Mouse (Mus musculus) adrenal gland, adult 8-10 months (tissue): ENCODE measurements around the gene Gm4869. TPM values are rescaled to one million over a fixed set of nuclear protein-coding genes. Genes with fewer than 3 reads are reported as not detected.

Experiments used
- DNase-seq: peaks from one replicate; pipeline ENCODE4 v3.0.0; 2022
- total RNA-seq, 4 experiments: library from RNA; stranded (reverse); gene quantifications; 2 replicates each; pipeline ENCODE4 v1.2.4; 2022

The Gm4869 gene
- total RNA-seq, 4 experiments from 2014 or later: 0.15 to 0.24 (median 0.22) TPM; not detected in 1

DNA sequence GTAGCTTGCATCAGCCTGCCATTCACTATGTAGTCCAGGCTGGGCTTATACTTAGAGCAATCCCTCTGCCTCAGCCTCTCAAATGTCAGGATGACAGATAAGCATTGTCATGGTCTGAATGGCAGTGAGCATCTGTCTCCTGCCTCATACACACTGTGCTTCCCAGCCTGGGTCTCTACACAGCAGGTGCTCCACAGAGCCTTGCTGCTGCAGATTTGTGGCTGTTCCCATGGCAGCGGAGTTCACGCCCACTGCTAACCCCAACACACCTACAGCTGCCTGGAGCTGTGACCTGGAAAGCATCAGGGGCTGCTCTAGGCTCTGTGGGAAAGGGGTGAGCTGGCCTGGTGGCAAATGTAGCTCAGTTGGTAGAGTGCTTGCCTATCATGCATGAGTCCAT, 19.5 kb downstream of the Gm4869 start:
- no peak for DNase-seq

DNA sequence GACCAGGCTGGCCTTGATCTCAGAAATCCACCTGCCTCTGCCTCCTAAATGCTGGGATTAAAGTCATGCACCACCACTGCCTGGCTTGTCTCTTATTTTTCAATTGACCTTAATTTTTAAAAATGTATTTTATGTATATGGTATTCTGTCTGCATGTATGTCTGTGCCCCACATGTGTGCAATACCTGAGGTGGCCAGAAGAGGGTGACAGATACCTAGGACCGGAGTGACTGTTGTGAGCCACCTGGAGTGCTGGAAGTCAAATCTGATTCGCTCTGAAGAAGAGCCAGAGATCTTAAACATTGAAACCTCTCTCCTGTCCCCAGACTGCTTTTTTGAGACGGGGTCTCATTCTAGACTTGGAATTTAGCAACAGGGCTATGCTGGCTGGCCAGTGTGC, 26.9 kb downstream of the Gm4869 start:
- no peak for DNase-seq

DNA sequence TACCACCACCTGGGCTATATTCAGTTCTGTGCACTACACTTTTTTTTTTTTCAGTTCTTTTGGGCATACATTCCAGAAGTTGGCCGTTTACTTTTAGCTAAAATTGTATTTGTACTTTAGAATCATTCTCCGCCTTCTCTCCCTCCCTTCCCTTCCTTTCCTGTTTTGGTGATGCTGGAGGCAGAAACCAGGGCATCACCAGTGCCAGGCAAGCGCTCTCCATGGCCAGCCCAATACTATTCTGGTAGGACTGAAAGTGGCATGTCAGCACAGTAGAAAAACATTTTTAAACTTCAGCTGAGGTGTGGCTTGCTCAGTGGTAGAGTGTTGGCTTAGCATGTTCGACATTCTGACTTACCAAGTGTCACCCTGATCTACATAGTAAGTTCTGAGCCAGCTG, 36.0 kb downstream of the Gm4869 start:
- DNase-seq: no peak

DNA sequence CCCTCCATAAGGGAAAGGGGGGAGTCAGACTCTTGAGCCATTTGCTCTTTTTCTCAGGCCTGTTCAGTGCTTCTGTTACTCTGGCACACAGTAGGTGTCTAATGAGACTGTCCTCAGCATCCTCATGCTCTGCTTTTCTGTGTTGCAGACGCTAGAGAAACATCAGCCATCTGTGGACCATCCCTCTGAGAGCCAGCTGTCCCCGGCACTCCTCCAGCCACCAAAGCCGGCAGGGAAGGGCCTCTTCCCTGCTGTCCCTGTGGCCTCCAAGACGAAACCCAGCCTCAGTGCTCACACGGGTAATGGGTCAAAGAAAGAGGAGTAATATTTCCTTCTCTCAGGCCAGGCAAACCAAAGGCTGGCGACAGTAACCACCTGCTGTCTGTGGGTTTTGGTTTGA, 45.7 kb downstream of the Gm4869 start:
- no peak for DNase-seq

DNA sequence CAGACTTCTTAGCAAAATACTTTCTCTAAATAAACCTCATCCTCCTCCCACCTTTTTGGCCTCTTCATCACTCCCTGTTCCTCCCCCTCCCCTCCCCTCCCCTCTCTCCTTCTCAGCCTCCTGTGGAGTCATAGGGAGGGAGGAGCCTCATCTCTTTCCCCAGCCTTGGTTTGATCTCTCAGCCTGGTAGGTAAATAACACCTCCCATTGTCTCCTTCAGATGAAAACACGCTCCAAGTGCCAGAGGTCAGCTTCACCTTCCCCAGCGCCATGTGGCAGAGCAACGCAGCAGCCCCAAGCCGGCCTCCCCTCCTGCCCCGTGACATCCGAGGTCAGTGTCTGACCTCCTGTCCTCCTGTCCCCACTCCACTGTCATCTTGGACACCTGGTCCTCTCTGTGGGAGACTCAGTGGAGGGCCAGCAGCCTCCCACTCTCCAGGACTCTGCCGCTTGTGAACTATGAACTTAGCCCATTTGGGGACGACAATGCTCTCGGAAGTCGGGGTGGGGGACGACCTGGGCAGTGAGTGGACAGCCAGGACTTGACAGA, 47.3 kb downstream of the Gm4869 start:
- DNase-seq: no peak

DNA sequence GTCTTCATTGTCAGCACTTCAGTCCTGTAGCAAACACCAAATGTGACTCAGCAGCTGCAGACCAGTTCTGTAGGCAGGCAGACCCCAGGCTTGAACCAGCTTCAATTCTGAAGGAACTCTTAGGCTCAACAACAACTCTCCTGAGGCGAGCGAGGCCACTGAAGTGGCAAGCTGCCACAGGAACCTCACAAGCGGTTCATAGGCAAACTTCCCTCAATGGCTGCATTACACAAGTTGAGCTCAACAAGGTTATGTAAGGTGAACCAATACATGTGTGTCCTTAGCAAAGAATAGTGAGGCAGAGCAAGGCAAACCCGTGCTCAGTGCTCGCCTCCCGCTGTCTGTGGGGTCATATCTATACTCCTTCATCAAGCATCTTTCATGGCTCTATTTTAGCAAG, 52.7 kb downstream of the Gm4869 start:
- no peak for DNase-seq

DNA sequence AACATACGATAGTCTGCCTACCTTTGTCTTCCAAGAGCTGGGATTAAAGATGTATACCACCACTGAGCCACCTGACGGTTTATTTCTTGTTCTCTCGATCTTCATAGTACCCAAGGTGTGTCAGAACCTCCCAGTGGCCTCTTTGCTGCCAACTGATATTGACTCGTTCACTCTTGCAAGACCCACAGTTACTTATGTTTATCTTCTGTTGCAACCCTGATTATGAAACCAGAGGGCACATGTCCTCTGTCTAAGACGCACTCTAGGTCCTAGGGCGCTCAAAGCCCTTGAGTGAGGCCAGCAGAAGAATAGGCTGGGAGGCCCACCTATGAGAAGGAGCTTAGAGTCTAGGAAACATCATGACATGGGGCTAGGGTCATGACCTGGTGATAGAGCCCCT, 55.3 kb downstream of the Gm4869 start:
- no peak for DNase-seq

DNA sequence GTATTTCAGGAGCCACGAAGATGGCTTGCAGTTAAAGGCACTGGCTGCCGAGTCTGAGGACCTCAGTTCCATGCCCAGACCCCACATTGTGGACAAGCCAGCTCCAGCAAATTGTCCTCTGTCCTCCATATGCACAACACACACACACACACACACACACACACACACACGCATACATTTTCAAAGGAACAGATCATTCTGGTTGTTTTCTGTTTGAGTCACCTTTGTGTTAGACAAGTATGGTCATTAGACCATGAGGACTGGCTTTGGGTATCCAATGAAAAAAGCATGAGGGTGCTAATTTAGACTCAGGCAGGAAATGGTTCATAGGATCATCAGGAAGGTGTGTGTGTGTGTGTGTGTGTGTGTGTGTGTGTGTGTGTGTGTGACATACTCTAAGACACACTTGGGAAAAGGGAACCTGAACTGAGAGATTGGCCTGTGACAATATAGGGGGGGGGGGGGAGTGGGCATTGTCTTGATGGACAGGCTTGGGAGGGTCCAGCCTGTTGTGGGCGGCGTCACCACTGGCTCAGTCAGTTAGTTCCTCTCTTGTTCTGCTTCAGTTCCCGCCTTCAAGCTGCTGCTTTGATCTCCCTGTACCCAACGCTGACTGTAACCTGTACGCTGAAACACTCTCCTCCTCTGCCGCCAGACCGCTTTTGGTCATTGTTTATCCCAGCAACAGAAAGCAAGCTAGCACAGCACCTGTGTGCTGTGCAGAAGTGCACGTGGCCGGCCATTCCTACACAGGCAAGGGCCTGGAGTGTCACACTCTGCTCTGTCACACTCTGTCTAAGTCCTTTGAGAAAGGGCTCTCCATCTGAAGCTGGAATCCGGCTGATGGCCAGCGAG, 56.8 kb downstream of the Gm4869 start:
- no peak for DNase-seq

DNA sequence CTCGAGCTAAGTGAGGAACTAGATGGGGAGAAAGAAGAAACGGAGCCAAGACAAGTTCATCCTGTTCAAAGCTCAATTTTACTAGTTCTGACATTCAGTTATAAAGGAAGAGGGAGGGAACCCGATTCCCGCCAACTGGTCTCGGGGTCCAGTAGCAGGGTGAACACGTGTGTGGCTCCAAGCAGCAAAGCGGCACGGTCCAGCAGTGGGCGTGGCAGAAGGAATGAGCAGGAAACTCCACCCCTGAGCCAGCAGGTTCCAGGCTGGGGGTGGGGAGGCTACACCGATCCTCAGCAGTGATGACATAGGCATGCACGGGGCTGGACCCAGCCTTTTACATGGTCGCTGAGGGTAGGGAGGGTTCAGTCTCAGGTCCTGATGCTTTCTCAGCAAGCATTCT, 57.5 kb downstream of the Gm4869 start:
- DNase-seq: peak; percentile 60

DNA sequence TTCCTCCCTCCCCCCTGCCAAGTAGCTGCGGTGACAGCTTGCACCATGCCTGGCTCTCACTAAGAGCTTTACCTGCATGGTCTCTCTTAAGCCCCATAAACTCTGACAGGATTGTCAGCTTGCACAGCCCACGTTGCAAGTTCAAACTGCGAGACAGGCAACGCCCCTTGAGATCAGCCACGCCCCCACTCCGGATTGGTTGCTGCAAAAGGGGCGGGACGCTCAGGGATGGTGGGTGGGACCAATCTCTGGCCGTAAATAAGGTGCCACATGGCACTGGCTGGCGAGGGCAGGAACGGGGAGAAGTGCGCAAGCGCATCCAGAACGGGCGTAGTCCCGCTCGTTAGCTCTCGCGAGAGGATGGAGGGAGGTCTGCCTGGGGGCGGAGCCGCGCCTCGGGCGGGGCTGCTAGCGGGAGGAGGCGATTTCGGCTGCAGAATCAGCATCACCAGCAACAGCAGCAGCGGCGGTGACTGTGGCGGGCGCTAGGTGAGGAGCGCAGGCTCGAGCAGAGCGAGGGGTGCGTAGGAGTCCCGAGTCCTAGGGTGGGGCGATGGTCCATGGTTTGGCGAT, 59.8 kb downstream of the Gm4869 start, which contains the start of gene Chst12:
Gene Chst12 (plus strand): TSS at position 343 of the 573 bp plus-strand sequence.
- DNase-seq: peak; percentile 99

DNA sequence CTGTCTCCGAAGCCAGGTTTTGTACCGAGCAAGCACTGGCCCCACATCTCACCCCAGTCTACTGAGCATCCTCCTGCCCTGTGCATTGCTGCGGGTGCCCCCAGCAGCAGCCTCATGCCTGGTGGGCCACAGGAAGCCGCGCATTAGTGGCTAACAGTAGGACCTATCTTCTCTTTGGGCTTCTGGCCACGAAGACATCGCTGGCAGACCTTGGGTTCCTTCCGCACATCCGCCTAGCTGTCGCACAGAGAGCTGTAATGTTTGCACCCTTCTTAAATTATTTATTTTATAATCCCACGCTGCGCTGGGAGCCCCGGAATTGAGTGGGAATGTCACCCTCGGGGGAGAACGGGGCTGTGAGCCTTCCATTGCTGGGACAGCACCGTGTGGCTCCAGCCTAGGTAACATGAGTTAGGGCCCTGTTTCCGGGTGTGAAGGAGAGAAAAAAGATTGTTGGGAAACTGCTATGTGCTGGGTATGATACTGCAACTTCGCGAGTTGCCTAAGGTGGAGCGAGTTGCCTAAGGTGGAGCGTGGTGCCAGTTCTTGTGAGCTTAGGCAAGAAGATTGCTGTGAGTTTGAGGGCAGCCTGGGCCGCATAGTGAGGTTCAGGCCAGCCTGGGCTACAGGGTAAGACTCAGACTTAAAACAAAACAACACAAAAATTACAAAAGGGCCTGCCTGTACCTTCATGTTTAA, 60.8 kb downstream of the Gm4869 start:
- peak; percentile 10 for DNase-seq

DNA sequence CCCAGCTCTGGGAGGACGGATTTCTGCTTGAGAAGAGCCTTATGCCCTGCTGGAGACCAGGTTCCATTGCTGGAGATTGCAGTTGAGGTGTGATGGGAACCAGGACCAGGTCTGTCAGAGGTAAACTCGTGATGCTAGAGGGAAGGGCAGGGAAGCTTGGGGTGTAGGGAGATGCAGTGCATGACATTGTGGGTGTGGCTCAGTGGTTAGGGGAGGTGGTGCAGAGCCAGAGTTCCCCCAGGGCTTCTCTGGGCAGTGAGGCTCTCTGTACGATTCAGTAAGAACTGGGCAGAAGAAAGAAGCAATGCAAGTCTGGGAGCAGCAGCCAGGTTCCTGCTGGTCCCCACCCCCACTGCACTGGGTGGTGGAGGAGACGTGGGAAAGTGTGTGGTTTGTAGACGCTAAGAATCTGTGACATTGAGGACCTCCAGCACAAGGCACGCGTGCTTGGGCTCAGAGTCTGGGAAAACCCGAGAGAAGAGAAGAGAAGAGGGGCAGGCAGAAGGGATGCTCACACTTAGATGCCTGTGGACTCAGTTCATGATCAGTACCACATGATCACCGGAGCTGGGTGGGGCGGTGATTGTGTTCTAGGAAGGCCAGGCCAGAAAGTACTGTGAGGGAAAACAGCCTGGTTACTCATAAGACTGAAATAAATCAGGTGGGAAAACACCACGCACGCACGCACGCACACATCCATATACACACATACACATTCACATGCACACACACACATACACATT, 62.2 kb downstream of the Gm4869 start:
- no peak for DNase-seq

DNA sequence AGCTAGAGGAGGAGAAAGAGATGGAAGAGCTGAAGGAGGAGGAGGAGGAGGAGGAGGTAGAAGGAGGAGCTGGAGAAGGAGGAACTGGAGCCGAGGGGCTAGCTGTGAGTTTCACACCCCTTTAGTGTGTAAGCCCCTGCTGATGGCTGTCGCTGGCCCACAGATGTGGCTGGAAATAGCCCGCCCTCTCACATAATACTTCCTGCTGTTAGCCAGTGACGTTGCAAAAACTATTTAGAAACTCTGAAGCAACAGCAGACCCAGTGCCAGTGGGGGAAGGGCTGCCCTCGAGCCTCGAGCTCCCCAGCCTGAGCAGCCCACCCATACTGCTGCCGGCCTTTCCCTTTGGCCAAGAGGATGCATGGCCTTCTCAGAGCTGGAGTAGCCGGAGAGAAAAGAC, 63.2 kb downstream of the Gm4869 start:
- DNase-seq: peak; percentile 14

DNA sequence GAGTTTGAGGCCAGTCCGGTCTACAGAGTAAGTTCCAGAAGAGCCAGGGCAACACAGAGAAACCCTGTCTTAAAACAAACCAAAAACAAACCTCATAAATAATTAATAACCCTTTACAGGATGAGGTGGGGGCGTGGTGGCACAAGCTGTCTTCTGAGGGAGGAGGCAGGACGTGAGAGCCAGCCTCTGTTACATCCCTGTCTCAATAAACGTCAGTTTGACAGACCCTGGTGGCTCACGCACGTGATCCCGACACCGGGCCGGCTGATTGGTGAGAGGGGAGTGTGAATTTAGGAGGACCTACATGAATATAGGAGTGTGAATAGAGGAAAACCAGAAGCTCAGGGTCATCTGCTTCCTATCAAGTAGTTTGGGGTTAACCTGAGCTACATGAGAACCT, 63.8 kb downstream of the Gm4869 start:
- DNase-seq: no peak

DNA sequence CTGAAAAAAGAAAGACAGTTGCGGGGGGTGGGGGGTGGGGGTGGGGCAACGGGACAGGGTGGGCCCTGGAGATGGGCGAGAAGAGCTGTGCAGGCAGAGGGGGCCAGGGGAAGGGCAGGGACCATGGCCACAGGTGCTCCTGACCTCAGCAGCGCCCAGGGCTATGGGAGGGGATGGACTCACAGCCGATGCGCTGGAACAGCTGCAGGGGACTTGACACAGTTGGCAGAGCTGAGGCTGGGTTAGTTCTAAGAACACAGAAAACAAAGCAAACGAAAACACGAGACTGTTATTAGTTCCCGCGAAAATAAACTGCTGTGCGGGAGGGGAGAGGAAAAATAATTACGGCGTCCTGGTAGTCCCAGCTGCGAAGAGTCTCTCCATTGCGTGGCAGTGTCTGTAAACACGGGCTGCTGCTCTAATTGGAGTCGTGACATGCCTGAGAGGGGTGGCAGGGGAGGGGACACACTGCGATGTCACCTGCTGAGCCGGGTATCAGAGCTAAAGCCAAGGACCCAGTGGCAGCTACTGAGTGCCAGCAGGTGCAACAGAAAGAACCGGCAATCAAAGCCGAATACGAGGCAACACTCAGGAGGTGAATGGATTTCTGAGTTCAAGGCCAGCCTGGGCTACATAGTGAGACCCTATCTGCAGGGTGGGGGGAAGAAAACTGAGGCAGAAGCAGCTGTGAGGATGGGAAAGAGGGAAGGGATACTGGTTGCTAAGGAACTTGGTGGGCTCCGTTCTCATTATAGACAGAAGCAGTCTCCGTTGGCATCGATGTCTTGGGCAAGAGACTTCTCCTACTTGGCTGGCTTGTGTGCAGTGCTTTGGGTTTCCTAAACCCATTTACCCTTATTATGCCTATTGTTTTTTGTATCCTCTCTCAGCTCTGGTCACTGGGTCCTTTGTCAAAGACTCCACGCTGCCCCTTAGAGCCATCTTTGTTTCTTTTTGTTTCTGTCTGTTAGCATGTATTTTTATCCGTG, 64.9 kb downstream of the Gm4869 start:
- no peak for DNase-seq

DNA sequence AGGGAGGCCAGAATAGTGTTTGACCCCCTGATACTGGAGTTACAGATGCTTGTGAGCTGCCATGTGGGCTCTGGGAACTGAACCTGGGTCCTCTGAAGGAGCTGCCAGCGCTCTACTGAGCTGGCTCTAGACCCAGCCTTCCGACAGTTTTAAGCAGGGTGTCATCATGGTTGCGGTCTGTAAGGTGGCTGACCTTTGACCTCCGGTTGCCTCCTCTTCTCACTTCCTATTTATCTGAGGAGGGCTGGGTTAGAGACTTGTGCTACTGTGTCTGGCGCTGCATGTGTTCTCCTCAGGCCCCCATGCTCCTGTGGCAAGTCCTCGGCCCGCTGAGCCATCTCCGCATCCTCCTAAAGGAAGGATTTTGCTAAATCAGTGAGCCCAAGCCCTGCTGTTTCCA, 68.5 kb downstream of the Gm4869 start:
- DNase-seq: no peak

DNA sequence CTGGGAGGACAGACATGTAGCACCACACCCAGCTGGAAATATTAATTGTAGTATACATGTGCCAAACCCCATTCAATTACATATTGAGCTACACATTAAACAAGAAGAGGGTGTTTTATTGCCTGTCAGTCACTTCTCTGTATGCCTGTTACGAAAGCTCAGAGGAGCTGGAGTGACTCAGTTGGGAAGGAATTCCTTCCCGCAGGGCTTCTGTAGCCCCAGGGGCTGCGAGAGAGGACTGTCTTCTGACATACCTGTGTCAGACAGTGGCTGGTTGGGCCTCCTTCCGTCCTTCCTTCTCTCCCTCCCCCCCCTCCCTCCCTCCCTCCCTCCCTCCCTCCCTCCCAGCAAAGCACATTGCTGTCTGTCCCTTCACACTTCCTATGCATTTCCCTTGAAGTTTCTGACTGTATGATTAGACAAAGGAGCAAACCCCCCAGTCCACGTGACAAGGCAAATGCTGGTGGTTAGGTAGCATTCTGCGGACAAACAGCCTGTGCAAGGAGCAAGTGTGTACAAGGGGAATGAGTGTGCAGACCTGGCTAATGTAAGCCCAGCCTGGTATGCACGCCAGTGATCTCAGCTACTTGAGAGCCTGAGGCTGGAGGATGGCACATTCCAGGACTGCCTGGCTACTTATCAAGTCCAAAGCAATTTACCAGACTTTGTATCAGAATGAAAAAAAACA, 69.5 kb downstream of the Gm4869 start:
- no peak for DNase-seq

DNA sequence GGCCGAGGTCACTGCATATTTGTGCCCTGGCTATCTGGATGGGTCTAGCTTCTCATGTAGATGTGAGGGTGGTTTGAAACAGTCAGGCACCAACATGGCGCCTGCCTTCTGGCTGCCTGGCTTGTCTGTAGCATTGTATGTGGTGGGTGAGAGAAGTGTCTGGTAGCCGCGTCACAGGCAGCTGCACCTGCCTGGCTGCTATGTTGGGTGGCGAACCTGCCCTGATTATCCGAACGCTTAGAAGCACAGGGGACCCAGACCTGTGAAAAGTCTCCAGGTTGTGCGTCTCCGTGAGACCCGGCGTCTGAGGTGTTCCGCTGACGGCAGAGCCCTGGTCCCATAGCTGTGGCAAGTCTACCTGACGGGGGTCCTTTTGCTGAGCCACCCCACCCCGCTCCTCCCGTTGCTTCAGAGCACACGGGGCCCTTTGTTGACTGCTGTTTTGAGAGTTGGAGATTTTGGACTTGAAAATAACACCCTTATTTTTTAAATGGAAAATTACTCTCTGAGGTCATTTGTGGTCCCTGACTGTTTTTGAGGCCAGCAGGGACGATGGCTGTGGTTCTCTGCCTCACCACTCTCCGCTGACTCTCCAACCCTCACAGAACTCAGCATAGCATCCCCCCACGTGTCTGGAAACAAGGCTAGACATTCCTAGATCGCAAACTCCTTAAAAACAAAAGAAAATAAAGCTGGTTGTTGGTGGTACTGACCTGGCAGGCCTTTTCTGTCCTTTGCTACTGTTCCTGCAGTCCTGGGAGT, 71.9 kb downstream of the Gm4869 start:
- DNase-seq: no peak

DNA sequence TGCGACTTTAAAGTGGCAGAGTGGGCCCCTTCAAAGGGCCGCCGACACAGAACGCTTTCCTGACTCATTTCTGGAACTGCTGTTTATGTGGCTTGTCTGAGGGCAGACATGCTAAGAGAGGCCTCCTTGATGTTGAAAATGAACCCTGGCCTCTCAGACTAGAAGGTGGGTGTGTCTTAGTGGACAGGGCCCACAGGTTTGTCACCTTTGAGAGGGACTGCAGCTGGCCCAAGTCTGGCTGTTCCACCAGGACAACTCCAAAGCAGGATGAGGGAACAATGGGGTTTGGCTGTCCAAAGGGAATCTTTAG, 72.4 kb downstream of the Gm4869 start:
- no peak for DNase-seq

DNA sequence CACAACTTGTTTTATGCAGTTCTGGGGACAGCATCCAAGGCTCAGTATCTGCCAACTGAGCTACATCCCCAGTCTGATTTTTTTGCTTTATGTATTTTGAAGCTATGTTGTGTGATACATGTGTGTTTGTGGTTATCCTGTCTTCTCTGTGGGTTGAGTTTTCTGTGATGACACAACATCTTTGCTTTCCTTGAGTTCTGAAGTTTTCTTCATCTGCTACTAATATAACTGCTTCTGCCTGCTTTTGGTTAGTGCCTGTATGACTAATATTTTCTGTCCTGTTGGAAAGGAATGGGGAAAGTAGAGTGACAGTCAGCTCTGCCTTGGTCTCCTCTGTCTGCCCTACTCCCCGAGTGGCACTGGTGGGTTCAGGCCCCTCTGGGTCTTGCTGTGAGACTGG, 75.8 kb downstream of the Gm4869 start:
- DNase-seq: no peak
